Mouse (Mus musculus): ENCODE measurements around the gene Dennd5a.

Gene Dennd5a

GRCm38 (mm10) chr7:109962596-109962995, 2.3 kb upstream of the Dennd5a start:
- DNase-seq, result no peak

- DNase-seq, result no peak
Observed at GRCm38 (mm10) chr7:109961570-109961969, 1.3 kb upstream of the Dennd5a start.

DNA sequence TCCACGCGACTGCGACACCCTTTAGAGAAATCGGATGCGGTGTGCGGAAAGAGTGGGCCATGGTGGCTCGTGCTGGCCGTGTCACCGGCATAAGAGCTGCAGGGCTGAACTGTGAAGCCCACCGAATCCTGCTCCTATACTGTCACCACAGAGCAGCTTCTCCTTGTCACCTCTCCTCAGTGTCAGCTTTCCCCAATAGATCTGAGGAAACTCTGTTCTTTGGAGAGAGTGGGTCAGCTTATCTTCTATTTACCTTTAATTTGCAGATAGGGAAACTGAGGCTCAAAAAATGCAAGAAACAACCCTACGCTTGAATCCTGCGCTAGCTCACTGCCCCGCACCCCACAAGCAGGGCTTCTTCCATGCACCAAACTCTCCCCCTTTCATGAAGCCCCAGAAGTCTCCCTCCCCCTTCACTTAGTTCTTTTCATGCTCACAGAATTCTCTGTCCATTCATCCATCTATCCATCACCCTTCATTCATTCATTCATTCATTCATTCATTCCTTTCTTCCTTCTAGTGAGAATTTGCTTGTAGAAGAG, 414 bp upstream of the Dennd5a start:
- DNase-seq, result no peak

DNA sequence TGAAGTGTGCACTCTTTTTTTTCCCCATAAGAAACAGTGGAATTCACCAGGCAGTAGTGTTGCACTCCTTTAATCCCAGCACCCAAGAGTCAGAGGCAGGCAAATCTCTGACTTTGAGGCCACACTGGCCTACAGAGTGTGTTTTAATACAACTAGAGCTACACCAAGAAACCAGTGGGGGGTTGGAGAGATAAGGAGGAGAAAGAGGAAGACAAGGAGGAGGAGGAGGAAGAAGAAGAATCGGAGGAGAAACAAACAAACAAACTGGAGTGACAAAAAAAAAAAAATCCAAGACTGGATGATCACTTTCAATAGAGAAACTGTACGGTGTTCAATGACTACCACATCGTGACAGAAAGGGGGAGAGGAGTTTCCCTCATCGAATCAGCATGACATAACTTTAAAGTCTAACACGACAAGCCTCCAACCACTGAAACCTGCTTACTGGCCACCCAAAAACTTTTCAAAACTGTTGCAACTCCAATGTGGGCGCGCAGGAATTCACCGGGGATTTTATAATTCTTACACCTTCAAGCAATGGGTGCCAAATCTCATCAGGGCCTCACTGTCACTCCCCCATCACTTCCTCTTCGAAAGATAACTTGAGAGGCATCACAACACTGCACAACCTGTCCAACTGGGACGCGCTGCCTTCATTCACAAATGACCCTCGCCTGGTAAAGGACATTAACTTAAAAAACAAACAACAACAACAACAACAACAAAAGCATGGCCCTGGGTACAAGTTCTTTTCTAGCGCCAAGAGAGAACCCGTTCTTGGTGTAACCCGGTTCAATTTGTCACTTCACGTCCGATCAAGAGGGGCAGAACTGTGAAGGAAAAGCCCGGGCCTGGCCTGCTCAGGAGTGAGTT, 1.2 kb downstream of the Dennd5a start:
- peak in 1 of 2 experiments; percentile 29 for DNase-seq

GRCm38 (mm10) chr7:109957996-109958789, 2.1 kb downstream of the Dennd5a start:
- no peak for DNase-seq

GRCm38 (mm10) chr7:109954622-109955401, 5.5 kb downstream of the Dennd5a start:
- DNase-seq, result no peak

DNA sequence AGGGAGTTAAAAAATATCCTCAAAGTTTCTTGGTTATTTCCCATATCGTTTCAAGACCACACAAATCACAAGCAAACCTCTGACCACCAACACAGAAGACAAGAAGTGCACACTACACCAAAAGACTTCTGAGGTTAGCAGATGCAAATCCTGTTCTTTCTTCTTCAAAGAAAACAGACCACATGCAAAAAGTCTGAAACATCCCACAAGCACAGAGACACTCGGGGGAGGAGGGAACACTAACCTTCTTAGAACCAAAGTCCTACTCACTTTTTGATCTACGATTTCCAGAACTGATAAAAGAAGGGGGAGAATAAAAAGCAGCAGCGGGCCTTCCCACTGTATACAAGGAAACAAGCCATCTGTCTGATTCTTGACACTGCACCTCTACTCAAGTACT, 9.0 kb downstream of the Dennd5a start:
- DNase-seq, result no peak

GRCm38 (mm10) chr7:109944421-109945034, 15.7 kb downstream of the Dennd5a start:
- DNase-seq, result no peak

DNA sequence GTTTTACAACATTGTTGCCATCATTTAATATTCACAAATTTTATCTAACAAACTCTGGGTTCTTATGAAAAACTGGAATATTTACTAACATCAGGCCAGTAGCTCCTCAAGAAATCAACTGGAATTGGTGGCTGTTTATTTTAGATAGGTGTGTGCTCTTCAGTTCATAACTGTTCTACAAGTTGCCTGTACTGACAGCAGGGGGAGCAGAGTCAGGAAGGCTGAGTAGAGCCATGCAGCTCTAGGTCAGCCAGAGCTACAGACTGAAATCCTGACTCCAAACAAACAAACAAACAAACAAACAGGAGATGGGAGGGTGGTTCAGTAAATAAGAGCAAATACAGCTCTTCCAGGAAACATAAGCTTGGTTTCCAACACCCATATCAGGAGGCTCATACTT, 30.6 kb downstream of the Dennd5a start:
- no peak for DNase-seq

DNA sequence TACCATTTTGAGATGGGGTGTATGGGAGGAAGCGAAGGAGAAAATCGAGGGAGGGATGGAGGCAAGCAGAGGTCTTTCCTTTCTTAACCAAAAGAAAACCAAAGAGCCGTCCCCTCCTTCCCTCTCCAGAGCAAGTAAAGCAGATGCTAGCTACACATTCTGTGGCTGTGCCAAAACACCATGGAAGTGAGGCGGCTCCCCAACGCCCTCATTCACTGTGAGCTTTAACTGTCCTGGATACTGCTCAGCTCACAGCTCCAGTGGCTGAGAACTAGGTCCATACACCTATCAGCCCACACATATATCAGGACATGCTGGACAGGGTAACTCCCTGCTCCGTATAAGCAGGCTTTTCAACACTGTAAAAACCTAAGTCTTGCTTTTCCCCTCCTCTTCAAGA, 31.9 kb downstream of the Dennd5a start:
- DNase-seq, result no peak

DNA sequence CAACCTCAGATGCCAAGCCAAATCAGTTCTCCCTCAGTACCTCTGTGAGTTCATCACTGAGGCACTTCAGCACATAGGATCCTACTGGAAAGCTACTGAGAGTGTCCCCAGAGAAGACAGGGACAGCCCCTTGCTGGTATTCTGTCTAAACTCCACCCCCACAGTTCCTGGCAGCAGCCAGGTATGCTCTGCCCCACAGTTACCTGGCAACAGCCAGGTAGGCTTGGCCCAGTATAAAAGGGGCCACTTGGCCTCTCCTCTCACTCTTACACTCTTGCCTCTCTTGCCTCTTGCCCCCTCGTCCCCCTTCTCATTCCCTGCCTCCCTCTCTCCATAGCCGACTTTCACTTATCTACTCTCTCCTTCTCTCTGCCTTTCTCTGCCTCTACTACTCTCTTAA, 35.3 kb downstream of the Dennd5a start:
- no peak for DNase-seq

DNA sequence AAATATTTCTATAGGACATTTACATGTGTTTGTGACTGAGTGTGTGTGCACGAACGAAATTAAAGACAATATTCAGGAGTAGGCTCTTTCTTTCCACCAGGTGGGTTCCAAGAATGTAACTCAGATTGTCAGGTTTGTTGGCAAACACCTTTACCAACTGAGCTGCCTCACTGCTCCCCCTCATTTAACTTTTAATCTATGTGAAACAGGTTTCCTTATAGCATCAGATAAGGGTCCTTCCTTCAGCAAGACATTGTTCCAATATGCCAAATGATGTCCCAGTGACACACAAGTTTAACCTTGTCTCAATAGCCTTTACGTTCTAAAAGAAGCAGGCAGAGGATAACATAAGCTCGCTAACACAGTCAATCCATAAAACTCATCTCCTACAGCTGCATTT, 37.4 kb downstream of the Dennd5a start:
- DNase-seq, result no peak

DNA sequence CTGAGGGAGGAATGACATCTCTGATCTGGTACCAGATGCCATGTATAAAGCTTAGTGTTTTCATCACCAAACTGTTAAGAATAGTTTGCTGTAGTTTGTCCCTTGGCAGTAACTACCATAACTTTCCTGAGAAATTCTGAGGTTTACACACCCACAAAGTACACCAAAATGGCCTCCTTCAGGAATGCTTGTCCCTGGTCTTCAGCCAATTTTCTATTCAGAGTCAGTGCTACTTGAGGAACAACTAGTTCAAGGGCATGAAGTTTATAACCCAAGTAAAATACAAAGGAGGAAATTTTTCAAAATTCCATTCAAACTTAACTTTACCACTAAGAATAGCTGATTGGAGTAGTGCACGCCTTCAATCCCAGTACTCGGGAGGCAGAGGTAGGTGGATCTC, 54.1 kb downstream of the Dennd5a start:
- DNase-seq, result no peak

GRCm38 (mm10) chr7:109900921-109901320, 59.3 kb downstream of the Dennd5a start:
- DNase-seq, result peak; percentile 13 to 30

DNA sequence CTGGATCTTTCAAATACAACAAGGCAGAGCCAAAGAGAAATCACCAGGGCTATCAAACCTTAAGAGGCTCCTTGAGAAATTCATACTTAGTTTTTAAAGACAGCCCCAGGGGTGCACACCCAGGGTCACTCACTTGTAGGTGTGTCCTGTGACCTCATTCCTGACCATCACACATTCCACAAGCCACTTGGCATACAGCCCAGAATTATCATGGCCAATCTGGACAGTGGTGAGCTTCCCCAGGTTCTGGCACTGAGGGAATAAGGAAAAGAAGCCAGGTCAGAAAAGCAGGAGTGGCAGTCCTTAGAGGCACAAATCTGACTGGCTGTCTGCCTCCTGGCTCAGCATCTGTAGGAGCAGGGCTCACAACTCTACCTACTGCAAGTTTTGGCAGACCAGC, 61.4 kb downstream of the Dennd5a start:
- DNase-seq, result no peak

DNA sequence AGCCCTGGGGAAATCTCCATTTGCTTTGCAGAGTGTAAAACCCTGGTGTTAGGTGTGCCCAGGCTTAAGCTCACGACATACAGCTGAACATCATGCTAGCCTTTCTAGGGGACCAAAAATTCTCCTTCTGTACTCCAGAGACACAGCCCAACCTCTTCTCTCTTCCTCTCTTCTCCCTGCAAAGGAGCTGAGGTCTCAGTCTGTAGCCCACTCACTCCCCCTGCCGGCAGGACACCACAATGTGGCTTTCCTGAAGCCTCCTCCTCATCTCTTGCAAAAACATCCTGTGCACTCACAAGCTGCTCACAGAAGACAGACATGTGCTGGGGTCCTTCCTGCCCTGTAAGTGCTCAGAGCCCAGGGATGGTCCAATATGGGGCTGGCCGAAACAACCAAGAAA, 67.7 kb downstream of the Dennd5a start:
- peak; percentile 20 to 57 for DNase-seq

GRCm38 (mm10) chr7:109891786-109892185, 68.5 kb downstream of the Dennd5a start:
- DNase-seq, result no peak

DNA sequence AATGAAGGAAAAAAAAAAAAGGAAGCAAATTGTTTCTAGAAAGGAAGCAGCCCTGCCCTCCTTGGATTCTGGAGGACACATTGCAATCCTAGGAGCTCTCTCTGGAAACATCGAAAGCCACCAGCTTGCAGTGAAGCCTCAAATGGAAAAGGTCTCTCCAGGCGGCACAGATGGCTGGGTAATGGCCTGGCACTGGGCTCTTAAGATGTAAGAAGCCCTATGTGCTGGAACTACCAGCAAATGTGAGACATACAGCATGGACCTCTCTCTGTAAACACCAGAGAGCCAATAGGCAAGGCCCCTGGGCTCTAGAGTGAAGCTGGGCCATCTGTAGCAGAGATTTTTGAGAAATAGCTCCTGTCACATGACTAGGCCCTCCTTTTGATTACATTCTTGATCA, 70.0 kb downstream of the Dennd5a start:
- no peak for DNase-seq

- no peak for DNase-seq
Observed at GRCm38 (mm10) chr7:109889300-109889699, 71.0 kb downstream of the Dennd5a start.

- no peak for DNase-seq
Observed at GRCm38 (mm10) chr7:109886249-109886648, 74.0 kb downstream of the Dennd5a start.

DNA sequence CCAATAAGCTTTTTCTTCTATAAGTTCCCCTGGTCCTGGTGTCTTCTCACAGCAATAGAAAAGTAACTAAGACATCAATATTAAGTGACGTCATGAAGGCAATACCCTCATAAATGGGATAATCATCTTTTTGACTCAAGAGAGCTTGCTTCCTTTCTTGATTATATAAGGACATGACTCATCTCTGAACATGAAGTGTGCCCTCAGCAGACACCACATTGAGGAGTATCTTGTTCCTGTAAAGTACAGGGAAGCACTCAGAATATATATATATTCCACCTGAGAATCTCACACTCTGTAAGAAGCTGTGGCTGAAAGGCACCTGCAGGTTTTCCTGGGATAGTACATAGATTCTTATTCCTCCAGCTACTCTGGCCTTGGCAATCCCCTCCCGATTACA, 77.7 kb downstream of the Dennd5a start:
- no peak for DNase-seq

DNA sequence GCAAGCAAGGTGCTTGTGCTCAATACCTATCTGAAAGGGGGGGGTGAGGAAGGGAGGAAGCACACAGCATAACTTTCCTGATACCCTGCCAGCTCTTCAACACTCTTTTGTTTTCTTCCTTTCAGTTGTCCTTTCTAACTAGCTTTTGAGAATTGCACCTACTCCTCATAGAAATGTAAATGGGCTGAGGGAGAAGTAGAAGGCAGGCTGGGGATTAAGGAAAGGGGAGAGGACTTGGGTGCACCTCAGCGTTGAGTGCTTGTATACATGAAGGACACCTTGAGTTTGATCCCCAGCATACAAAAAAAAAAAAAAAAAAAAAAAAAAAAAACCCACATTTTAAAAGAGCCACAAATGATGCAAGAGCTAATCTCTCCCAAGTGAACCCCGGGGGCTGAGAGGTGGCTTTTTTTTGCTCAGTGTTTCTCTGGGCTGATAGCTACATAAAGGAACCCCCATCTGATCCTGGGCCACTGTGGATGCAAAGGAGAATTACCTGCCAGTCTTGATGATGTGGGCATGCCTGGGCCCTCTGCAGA, 78.6 kb downstream of the Dennd5a start:
- no peak for DNase-seq

Measured in spleen, adult 18-20 months (tissue).